Mouse (Mus musculus) neural tube, embryonic 14.5 days (tissue): Measurements from ENCODE around the gene Lta. TPM values are rescaled to one million over a fixed set of nuclear protein-coding genes. Genes with fewer than 3 reads are reported as not detected.

Source experiments
- ATAC-seq: fragments of 200-750 bp; cut with Nextera tagmentation; 2 replicates; pipeline ENCODE4 v1.8.0; 2017; ENCODE audit warnings: low read depth, mild to moderate bottlenecking, moderate TSS enrichment, moderate library complexity
- H3K27ac ChIP-seq: fragments of 300-500 bp; sonication (generic); 2 replicates; pipeline ENCODE4 v1.5.1; 2014; ENCODE audit warnings: low read depth, mild to moderate bottlenecking, control low read depth, low read length, moderate library complexity, mixed read lengths
- H3K27me3 ChIP-seq: fragments of 300-500 bp; sonication (generic); 2 replicates; pipeline ENCODE4 v1.6.1; 2014; ENCODE audit warnings: low read length; ENCODE audit not compliant: control insufficient read depth, insufficient read depth
- H3K36me3 ChIP-seq: fragments of 300-500 bp; sonication (generic); 2 replicates; pipeline ENCODE4 v1.6.1; 2014; ENCODE audit warnings: low read length, mixed read lengths; ENCODE audit not compliant: control insufficient read depth, insufficient read depth
- H3K4me1 ChIP-seq: fragments of 300-500 bp; sonication (generic); 2 replicates; pipeline ENCODE4 v1.6.1; 2014; ENCODE audit warnings: low read length; ENCODE audit not compliant: control insufficient read depth, insufficient read depth
- H3K4me2 ChIP-seq: fragments of 300-500 bp; sonication (generic); 2 replicates; pipeline ENCODE4 v1.6.1; 2014; ENCODE audit warnings: mild to moderate bottlenecking, low read depth, low read length, control low read depth
- H3K4me3 ChIP-seq: fragments of 300-500 bp; sonication (generic); 2 replicates; pipeline ENCODE4 v1.5.1; 2014; ENCODE audit warnings: low read depth, low read length, control low read depth, mixed read lengths
- H3K9ac ChIP-seq: fragments of 300-500 bp; sonication (generic); replicated peaks from 2 replicates; pipeline ENCODE4 v1.6.1; 2014; ENCODE audit warnings: low read depth, mild to moderate bottlenecking, control low read depth, low read length, mixed read lengths
- H3K9me3 ChIP-seq: fragments of 300-500 bp; sonication (generic); 2 replicates; pipeline ENCODE4 v1.6.1; 2016; ENCODE audit warnings: low read length; ENCODE audit not compliant: control insufficient read depth
- WGBS: fragments of 180-500 bp; shearing (Covaris S2); extraction: QIAGEN DNeasy Blood & Tissue Kit; methylation state at CpG from one replicate; pipeline ENCODE4 v1.1.7; 2014; 5-methylcytosine and 5-hydroxymethylcytosine counted together
- polyA plus RNA-seq: library from polyadenylated mRNA; unstranded; fragments of >200 nt; fragmentation: Nextera tagmentation; extraction: Ambion mirVana; gene quantifications from 2 replicates; pipeline ENCODE4 v1.2.1, GENCODE M21; 2014

Lta gene
- polyA plus RNA-seq, 1 experiment from 2014 or later: 0.24 TPM

DNA sequence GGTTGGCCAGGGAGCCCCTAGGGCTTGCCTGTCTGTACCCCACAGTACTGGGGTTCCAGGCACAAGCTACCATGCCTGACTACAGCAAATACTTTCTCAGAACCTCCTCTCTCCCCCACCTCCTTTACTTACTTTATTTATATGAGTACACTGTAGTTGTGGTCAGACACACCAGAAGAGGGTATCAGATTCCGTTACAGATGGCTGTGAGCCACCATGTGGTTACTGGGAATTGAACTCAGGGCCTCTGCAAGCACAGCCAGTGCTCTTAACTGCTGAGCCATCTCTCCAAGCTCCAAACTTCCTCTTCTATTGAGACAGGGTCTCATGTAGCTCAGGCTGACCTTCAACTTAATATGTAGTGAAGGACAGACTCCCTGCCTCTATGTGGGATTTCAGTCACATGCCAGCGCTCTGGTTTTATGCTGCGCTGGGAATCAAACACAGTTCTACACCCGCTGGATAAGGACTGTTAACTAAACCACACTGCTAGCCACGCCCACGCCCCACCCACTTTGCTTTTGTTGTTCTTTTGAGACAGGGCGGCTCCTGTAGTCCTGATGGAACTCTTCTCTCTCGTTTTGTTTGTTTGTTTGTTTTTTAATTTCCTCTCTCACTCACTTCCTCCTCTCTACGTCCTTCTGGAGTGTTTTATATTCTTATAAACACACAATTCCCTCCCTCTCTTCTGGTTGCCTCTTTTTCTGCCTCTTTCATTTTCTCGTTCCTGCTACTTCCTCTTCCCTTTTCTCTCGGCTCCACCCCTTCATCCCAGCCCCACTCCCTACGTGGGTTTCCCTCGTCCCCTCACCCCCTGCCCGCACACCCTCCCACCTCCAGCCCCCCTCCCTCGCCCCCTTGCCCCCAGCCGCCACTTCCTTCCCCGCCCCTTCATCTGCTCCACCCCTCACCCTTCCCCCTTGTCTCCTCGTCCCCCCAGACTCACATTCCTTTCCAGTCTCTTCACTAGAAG, 19.2 kb downstream of the Lta start:
- H3K4me2 ChIP-seq: peak overlapping the region; percentile 49
- H3K9me3 ChIP-seq: no peaks in the 10 kb centered on the region
- H3K27me3 ChIP-seq: no peaks in the 10 kb centered on the region
- 4% methylated on average over 18 of the region's 18 CpGs for WGBS
- ATAC-seq: peak; percentile 44
- H3K4me1 ChIP-seq: no peaks in the 10 kb centered on the region
- H3K4me3 ChIP-seq: peak overlapping the region; percentile 19
- H3K36me3 ChIP-seq: no peaks in the 10 kb centered on the region
- 0 out of 2 replicates have a peak overlapping the region, but pooled peaks have one; percentile 34 for H3K27ac ChIP-seq
- peak overlapping the region; percentile 13; the same call in 1 of the 2 replicates for H3K9ac ChIP-seq

DNA sequence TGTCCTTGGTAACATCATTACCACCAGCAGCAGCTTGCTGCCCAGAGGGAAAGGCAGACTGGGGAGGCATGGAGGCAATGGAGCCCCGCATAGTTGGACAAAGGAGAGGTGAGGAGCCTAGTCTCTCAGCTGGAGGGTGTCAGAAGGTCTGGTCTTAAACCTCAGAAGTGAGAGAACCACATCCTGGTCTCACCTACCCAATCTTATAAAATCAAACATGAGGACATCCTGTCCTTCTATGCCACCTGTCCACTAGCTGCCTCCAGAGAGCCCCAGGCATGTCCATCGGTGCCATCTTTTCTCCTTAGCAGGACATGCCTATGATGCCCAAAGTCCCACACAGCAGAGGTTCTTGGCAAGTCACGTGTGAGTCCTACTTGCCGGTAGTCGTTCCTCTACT, 25.1 kb downstream of the Lta start:
- Histone ChIP-seq H3K9me3 (no peaks in the 10 kb centered on the region; the same call in 1 of the 2 replicates), H3K4me2 (no peak overlapping the region), H3K27ac (no peak overlapping the region), H3K36me3 (no peaks in the 10 kb centered on the region), H3K4me1 (no peaks in the 10 kb centered on the region), H3K27me3 (no peaks in the 10 kb centered on the region), H3K9ac (no peak overlapping the region), H3K4me3 (no peak overlapping the region)
- ATAC-seq: no peak
- WGBS: 84% methylated on average over 5 of the region's 5 CpGs

DNA sequence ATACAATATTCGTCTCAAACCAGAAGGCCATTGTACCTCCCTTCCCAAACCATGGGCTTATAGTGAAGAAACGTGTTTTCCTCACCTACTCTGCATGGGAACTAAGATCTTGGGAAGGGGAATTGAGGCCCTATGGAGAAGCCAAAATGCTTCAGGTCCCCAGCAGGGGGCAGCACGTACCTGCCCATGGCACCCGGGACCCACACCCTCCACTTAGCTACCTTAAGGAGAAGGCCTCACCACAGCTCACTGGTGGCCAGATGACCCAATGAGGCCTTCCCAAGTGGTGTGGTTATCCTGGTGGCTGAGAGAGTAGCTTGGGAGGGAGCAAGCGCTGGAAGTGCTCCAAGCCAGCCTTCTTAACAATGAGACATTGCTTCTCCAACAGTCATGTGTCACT, 26.6 kb downstream of the Lta start:
- no peak; the same call in 1 of the 2 replicates for ATAC-seq
- no peaks in the 10 kb centered on the region for H3K4me1 ChIP-seq
- WGBS: 14% methylated on average over 5 of the region's 5 CpGs

DNA sequence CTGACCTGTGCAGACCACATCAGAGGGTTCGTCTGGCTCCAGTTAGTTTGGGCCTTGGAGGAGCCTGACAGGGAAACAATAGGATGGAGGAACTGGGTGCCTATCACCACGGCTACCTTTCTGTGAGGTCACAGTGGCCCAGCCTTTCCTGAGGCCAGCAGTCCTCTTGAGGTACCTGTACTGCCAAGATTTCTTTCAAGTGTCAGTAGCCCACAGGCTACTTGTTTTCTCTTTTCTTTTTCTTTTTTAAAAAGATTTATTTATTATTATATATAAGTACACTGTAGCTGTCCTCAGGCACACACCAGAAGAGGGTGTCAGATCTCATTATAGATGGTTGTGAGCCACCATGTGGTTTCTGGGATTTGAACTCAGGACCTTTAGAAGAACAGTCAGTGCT, 29.2 kb downstream of the Lta start, which contains the start of gene Aif1:
Aif1 (minus strand) TSS at position 101 of the 400 bp plus-strand sequence.
- H3K4me1 ChIP-seq: no peaks in the 10 kb centered on the region
- no peak within 1 kb of the TSS for H3K4me3 ChIP-seq
- no peak within 1 kb of the TSS for H3K9ac ChIP-seq
- H3K27me3 ChIP-seq: no peaks in the 10 kb centered on the region
- ATAC-seq: no peak
- no peak within 1 kb of the TSS for H3K4me2 ChIP-seq
- no peaks in the 10 kb centered on the region for H3K36me3 ChIP-seq
- WGBS: 57% methylated on average over 2 of the region's 2 CpGs
- no peak within 1 kb of the TSS for H3K27ac ChIP-seq
- no peaks in the 10 kb centered on the region; the same call in 1 of the 2 replicates for H3K9me3 ChIP-seq

More for the DNA sequence above, 26.6 kb downstream of the Lta start:
- Histone ChIP-seq H3K9me3 (no peaks in the 10 kb centered on the region; the same call in 1 of the 2 replicates), H3K36me3 (no peaks in the 10 kb centered on the region), H3K27me3 (no peaks in the 10 kb centered on the region), H3K4me3 (no peak overlapping the region), H3K9ac (no peak overlapping the region), H3K4me2 (no peak overlapping the region), H3K27ac (no peak overlapping the region)

DNA sequence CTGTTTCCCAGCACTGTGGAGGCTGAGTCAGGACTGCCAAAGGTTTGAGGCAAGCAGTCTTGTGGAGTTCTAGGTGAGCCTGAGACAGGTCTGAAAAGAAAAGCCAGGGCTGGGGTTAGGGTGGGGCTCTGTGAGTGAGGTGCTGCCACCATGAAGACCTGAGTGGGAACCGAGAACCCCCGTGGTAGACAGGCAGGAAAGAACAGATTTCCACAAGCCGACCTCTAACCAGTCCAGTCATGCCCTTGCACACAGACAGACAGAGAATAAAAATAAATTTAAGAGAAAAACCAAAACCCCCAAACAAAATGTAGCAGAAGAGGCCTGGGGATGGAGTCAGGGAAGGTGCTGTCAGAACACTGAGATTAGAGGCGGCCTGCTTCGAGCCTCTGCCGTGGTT, 29.8 kb downstream of the Lta start:
- WGBS: 83% methylated on average over 6 of the region's 6 CpGs
- ATAC-seq: no peak
- no peaks in the 10 kb centered on the region for H3K36me3 ChIP-seq

DNA sequence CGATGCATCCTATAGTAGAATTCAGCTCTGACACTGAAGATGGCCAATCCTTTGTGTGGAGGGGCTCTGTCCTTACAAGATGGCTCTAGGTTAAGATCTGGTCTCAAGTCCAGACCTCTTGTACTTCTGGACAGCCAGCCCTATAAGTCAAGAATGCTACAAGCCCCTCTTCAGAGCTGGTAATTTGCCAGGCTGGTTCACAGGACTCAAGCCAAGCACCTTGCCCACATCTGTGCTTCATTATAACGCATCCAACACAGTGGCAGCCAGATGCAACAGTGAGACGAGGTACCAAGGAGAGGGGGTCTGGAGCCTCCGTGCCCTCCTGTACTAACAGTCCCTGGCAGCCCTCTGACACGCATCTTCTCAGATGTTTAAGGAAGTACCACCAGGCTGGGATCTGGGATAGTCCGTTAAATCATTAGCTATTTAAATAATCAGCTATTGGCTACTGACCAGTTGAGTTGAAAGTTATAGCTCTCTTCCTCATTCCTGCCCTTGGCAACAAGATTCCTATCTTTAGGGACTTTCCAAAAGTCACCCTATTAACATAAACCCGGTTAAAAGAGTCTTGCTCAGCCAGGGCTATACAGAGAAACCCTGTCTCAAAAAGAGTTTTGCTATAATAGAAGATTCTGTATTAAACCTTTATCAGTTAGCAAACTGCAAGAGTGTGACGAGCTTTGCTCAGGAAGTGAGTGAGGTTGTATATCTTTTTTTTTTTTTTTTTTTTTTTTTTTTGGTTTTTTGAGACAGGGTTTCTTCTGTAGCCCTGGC, 30.8 kb downstream of the Lta start:
- H3K4me2 ChIP-seq: no peak overlapping the region
- no peaks in the 10 kb centered on the region for H3K4me1 ChIP-seq
- no peak overlapping the region for H3K27ac ChIP-seq
- no peaks in the 10 kb centered on the region; the same call in 1 of the 2 replicates for H3K9me3 ChIP-seq
- no peak overlapping the region for H3K4me3 ChIP-seq
- no peak for ATAC-seq
- H3K36me3 ChIP-seq: no peaks in the 10 kb centered on the region
- H3K9ac ChIP-seq: no peak overlapping the region
- WGBS: 76% methylated on average over 8 of the region's 8 CpGs
- no peaks in the 10 kb centered on the region for H3K27me3 ChIP-seq

More for the DNA sequence above, 29.8 kb downstream of the Lta start:
- H3K4me3 ChIP-seq: no peak overlapping the region
- no peaks in the 10 kb centered on the region for H3K27me3 ChIP-seq
- no peak overlapping the region for H3K27ac ChIP-seq
- no peak overlapping the region for H3K4me2 ChIP-seq
- H3K4me1 ChIP-seq: no peaks in the 10 kb centered on the region
- no peaks in the 10 kb centered on the region; the same call in 1 of the 2 replicates for H3K9me3 ChIP-seq
- no peak overlapping the region for H3K9ac ChIP-seq

DNA sequence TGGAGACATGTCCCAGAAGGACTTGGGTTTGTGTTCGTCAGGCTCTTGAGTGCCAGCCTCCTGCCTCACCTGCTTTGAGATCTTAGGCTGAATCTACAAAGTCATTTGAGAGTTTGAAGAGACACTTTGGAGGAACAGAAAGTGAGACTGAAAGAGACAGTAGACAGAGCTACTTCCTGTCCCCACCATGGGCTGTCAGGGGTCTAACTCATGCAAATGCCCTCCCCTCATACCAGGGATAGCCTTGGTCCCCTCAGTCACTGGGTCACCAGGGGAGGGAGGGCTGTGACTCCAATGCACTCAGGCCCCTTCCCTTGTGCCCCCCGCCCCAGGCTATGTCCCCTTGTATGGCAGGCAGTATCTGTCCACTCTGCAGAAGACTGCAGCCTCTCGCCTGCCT, 31.8 kb downstream of the Lta start:
- Histone ChIP-seq H3K27ac (no peak overlapping the region), H3K27me3 (no peaks in the 10 kb centered on the region), H3K9me3 (no peaks in the 10 kb centered on the region; the same call in 1 of the 2 replicates), H3K4me3 (no peak overlapping the region), H3K36me3 (no peaks in the 10 kb centered on the region), H3K4me2 (no peak overlapping the region), H3K9ac (no peak overlapping the region), H3K4me1 (no peaks in the 10 kb centered on the region)
- 80% methylated on average over 3 of the region's 3 CpGs for WGBS
- ATAC-seq: no peak

DNA sequence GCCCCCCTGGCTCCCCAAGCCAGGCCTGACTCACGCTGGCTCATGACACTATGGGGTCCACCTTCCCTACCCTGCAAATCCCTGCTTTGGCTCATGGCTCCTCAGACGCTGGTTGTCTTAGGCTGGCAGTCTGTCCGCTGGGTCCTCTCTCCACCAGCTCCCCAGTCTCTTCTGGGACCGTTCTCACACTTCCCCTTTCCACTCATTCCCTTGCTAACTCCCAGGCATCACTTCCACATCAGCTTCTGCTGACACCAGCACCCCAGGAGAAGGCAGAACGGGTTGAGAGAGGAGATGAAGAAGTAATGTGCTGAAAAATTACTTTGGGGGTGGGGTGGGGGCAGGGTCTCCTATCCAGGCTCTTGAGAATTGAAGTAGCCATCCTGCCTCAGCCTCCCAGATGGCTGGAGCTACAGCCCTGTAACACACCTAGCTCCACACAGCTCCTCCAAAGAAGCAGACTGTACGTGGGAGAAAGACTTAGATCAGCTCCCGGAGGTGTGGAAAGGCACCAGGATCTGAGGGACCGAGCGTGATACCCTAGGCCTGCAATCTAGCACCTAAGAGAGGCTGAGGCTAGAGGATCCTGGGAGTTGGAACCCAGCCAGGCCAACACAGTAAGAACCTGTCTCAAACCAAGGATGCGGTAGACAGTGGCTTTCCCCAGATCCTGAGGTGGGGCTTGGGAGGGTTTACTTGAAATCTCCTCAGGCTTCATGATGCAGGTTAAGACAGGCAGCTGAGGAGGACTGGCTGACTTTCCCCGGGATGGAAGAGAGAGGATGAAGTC, 32.5 kb downstream of the Lta start:
- no peak overlapping the region for H3K4me3 ChIP-seq
- ATAC-seq: no peak
- H3K9ac ChIP-seq: no peak overlapping the region
- no peaks in the 10 kb centered on the region for H3K27me3 ChIP-seq
- H3K36me3 ChIP-seq: no peaks in the 10 kb centered on the region
- WGBS: 74% methylated on average over 11 of the region's 11 CpGs
- no peak overlapping the region for H3K27ac ChIP-seq
- H3K4me2 ChIP-seq: no peak overlapping the region
- H3K9me3 ChIP-seq: no peaks in the 10 kb centered on the region; the same call in 1 of the 2 replicates
- no peaks in the 10 kb centered on the region for H3K4me1 ChIP-seq
